Mouse (Mus musculus) midbrain, embryonic 16.5 days (tissue): ENCODE results near the gene Kcnk16. TPM values are rescaled to one million over a fixed set of nuclear protein-coding genes. Genes with fewer than 3 reads are reported as not detected.
A peak's percentile ranks its signal among the peaks of the same experiment; 100 is the strongest.

Experiments used
- ATAC-seq: fragments of 200-750 bp; cut with Nextera tagmentation; 2 replicates; pipeline ENCODE4 v1.8.0; 2017; ENCODE audit warnings: moderate TSS enrichment
- H3K27ac ChIP-seq: fragments of 300-500 bp; sonication (generic); 2 replicates; pipeline ENCODE4 v1.5.1; 2014; ENCODE audit warnings: mild to moderate bottlenecking, low read length, mixed read lengths
- H3K27me3 ChIP-seq: fragments of 300-500 bp; sonication (generic); 2 replicates; pipeline ENCODE4 v1.6.1; 2014; ENCODE audit warnings: low read depth, low read length, mixed read lengths; ENCODE audit not compliant: control insufficient read depth, insufficient read depth
- H3K36me3 ChIP-seq: fragments of 300-500 bp; sonication (generic); 2 replicates; pipeline ENCODE4 v1.6.1; 2014; ENCODE audit warnings: mild to moderate bottlenecking, low read length, moderate library complexity, mixed read lengths; ENCODE audit not compliant: control insufficient read depth, insufficient read depth
- H3K4me1 ChIP-seq: fragments of 300-500 bp; sonication (generic); 2 replicates; pipeline ENCODE4 v1.6.1; 2014; ENCODE audit warnings: mild to moderate bottlenecking, low read length, mixed read lengths; ENCODE audit not compliant: control insufficient read depth, insufficient read depth
- H3K4me2 ChIP-seq: fragments of 300-500 bp; sonication (generic); 2 replicates; pipeline ENCODE4 v1.6.1; 2014; ENCODE audit warnings: mild to moderate bottlenecking, low read length, mixed read lengths
- H3K4me3 ChIP-seq: fragments of 300-500 bp; sonication (generic); 2 replicates; pipeline ENCODE4 v1.5.1; 2014; ENCODE audit warnings: low read depth, mild to moderate bottlenecking, low read length, moderate library complexity, mixed read lengths
- H3K9ac ChIP-seq: fragments of 300-500 bp; sonication (generic); 2 replicates; pipeline ENCODE4 v1.6.1; 2014; ENCODE audit warnings: low read depth, low read length, mixed read lengths
- H3K9me3 ChIP-seq: fragments of 300-500 bp; sonication (generic); replicated peaks from 2 replicates; pipeline ENCODE4 v1.6.1; 2014; ENCODE audit warnings: mild to moderate bottlenecking, low read length, mixed read lengths; ENCODE audit not compliant: control insufficient read depth, poor library complexity, severe bottlenecking
- WGBS: fragments of 180-500 bp; shearing (Covaris S2); extraction: QIAGEN DNeasy Blood & Tissue Kit; methylation state at CpG from one replicate; pipeline ENCODE4 v1.1.7; 2014; 5-methylcytosine and 5-hydroxymethylcytosine counted together
- polyA plus RNA-seq: library from polyadenylated mRNA; unstranded; fragments of >200 nt; fragmentation: Nextera tagmentation; extraction: Ambion mirVana; gene quantifications from 2 replicates; pipeline ENCODE4 v1.2.1, GENCODE M21; 2015

The Kcnk16 gene
- polyA plus RNA-seq, 1 experiment from 2014 or later: not detected

GRCm38 (mm10) chr14:20262346-20262745, 6.7 kb downstream of the Kcnk16 start:
- WGBS: 76% methylated on average over 4 of the region's 4 CpGs
- Histone ChIP-seq H3K4me1 (no peaks in the 10 kb centered on the region), H3K9ac (no peak overlapping the region), H3K4me2 (no peak overlapping the region), H3K4me3 (no peak overlapping the region), H3K36me3 (no peaks in the 10 kb centered on the region), H3K27me3 (no peaks in the 10 kb centered on the region), H3K27ac (no peak overlapping the region), H3K9me3 (no peaks in the 10 kb centered on the region)
- no peak for ATAC-seq

- no peak overlapping the region for H3K9ac ChIP-seq
- no peak overlapping the region for H3K4me3 ChIP-seq
- no peaks in the 10 kb centered on the region for H3K27me3 ChIP-seq
- 54% methylated on average over 8 of the region's 8 CpGs for WGBS
- peak; percentile 88 for ATAC-seq
- H3K36me3 ChIP-seq: no peaks in the 10 kb centered on the region
- H3K27ac ChIP-seq: no peak overlapping the region
- H3K9me3 ChIP-seq: no peaks in the 10 kb centered on the region
- H3K4me2 ChIP-seq: no peak overlapping the region
- no peaks in the 10 kb centered on the region for H3K4me1 ChIP-seq
Observed at GRCm38 (mm10) chr14:20258185-20259113, 10.6 kb downstream of the Kcnk16 start.

DNA sequence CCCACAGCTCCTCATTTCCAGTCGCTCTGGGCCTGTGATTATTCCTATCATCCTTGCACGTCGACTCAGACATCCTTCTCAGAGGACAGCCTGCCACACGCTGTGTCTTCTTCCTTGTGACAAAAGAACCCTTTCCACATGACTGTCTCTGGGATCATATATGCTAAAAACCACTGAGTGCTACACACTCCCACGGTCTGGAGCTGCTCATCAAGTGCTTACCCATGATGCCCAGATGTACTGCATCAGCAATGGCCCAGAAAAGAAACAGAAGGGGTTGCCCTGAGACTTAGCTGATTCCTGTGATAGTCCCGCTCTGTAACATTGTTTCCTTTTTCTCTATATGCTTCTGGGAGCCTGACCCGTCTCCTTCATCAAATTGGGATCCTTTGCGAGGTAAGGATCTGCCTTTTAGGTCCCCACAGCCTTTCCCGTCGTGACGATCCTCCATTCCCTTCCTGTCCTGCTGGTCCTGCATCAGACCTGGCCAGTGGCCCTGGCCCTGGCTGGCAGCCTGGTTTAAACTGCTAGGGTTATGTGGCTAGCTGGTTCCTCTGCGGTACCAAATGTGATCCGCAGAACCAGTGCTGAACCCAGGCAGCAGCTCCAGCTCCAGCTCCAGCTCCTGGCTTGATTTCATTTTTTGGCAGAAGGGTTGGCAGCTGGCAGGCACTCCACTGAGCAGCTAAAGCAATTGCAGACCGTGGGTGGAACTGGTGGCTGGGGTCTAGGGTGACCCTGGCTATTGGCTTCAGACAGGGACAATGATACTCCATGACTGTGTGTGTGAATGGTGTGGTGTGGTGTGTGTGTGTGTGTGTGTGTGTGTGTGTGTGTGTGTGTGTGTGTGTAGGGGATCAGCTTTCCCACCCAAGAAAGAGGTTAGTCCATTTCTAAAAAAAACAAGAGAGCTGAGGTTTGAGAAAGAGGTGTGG, 18.5 kb downstream of the Kcnk16 start:
- H3K4me2 ChIP-seq: no peak overlapping the region
- H3K4me1 ChIP-seq: peaks cover 3% of the 10 kb centered on the region; the same call in 1 of the 2 replicates
- no peaks in the 10 kb centered on the region for H3K9me3 ChIP-seq
- no peak overlapping the region for H3K27ac ChIP-seq
- 51% methylated on average over 14 of the region's 14 CpGs for WGBS
- no peaks in the 10 kb centered on the region for H3K36me3 ChIP-seq
- H3K9ac ChIP-seq: no peak overlapping the region
- H3K27me3 ChIP-seq: no peaks in the 10 kb centered on the region
- ATAC-seq: no peak
- no peak overlapping the region for H3K4me3 ChIP-seq

DNA sequence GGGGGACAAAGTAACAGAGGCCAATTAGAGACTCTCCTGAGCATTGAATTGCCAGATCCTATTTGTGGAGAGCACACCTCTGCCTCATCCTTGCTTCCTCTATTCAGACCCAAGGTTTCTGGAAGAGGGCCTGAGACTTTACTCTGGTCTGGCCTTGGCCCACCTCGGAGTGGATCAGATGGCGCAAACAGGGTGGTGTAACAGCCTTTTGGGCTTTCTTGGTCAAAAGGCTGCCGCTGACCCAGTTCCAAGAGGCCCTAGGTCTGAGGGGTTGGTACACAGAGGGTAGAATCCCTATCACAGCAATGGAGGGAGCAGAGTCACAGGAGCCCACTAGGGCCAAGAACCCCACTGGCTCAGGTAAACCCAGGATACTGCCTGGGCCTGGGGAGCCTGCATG, 21.0 kb downstream of the Kcnk16 start:
- Histone ChIP-seq H3K4me3 (no peak overlapping the region), H3K27me3 (no peaks in the 10 kb centered on the region), H3K4me2 (no peak overlapping the region), H3K9ac (no peak overlapping the region), H3K27ac (no peak overlapping the region), H3K4me1 (peaks cover 3% of the 10 kb centered on the region; the same call in 1 of the 2 replicates), H3K9me3 (no peaks in the 10 kb centered on the region), H3K36me3 (no peaks in the 10 kb centered on the region)
- WGBS: 96% methylated on average over 3 of the region's 3 CpGs
- ATAC-seq: no peak

DNA sequence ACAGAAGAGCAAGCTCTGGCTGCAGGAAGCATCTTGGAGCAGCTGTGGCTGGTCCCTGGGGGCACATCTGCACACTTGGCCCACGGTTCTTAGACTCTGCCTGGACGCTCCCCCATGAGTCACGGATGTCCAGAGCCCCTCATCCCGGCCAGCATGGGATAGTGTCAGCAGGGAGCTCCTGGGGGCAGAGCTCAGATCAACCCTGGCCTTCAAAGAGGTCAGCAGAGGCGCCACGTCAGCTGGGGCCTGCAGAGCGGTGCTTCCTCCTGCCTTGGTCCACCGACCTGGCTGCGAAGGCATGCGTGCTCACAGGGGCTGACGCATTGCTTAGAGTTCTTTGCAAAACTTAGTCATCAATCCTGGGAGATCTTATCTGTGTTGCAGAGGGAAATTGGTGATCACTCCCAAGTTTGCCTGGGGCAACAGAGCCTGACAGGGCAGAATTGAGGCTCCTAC, 22.2 kb downstream of the Kcnk16 start:
- Histone ChIP-seq H3K9me3 (no peaks in the 10 kb centered on the region), H3K27ac (no peak overlapping the region), H3K4me3 (no peak overlapping the region), H3K9ac (no peak overlapping the region), H3K4me1 (peaks cover 3% of the 10 kb centered on the region; the same call in 1 of the 2 replicates), H3K36me3 (no peaks in the 10 kb centered on the region), H3K27me3 (no peaks in the 10 kb centered on the region), H3K4me2 (no peak overlapping the region)
- ATAC-seq: no peak
- WGBS: 69% methylated on average over 11 of the region's 11 CpGs

DNA sequence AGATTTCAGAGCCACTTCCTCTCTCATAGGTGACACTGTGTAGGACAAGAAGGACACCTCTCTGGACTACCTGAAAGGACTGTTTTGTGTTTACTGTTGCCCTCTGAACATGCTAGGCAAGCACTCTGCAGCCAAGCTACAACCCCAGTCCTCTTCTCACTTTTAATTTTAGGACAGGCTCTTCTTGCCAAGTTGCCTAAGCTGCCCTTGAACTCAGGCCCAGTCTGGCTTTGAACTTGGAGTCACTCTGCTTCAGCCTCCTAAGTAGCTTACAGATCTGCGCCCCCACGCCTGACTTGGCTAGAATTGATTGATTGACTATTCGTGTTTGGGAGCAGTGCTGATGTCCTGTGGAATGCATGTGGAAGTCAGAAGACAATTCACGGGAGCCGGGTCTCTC, 23.1 kb downstream of the Kcnk16 start:
- no peak for ATAC-seq
- H3K36me3 ChIP-seq: no peaks in the 10 kb centered on the region
- H3K9me3 ChIP-seq: no peaks in the 10 kb centered on the region
- H3K27ac ChIP-seq: no peak overlapping the region
- H3K4me2 ChIP-seq: no peak overlapping the region
- H3K27me3 ChIP-seq: no peaks in the 10 kb centered on the region
- H3K4me3 ChIP-seq: no peak overlapping the region
- peaks cover 3% of the 10 kb centered on the region; the same call in 1 of the 2 replicates for H3K4me1 ChIP-seq
- 84% methylated on average over 5 of the region's 5 CpGs for WGBS
- no peak overlapping the region for H3K9ac ChIP-seq

DNA sequence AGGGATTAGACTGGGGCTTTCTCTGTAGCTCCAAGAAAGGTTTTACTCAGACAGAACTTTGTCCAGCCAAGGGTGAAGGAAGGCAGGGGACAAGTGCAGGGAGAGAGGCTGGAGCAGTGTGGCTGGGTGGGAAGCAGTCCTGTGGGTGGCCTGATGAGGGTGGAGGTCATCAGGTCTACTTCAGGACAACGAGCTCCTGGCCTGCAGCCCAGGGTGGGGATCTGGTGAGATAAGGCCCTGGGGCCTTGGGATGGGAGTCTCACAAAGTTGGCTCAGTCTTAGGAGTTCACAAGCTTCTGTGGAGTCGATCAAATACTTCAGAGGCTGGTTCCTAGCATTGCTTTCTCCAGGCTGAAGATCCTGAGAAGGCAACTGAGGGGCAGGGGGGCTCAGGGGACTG, 23.7 kb downstream of the Kcnk16 start:
- WGBS: 68% methylated on average over 2 of the region's 2 CpGs
- no peak overlapping the region for H3K9ac ChIP-seq

GRCm38 (mm10) chr14:20243158-20243557, 25.8 kb downstream of the Kcnk16 start:
- H3K27me3 ChIP-seq: no peaks in the 10 kb centered on the region
- no peak overlapping the region for H3K9ac ChIP-seq
- H3K36me3 ChIP-seq: no peaks in the 10 kb centered on the region
- no peak overlapping the region for H3K27ac ChIP-seq
- WGBS: 84% methylated on average over 3 of the region's 3 CpGs
- no peaks in the 10 kb centered on the region for H3K9me3 ChIP-seq
- H3K4me1 ChIP-seq: no peaks in the 10 kb centered on the region
- H3K4me3 ChIP-seq: no peak overlapping the region
- no peak overlapping the region for H3K4me2 ChIP-seq
- no peak for ATAC-seq

More for the DNA sequence above, 23.7 kb downstream of the Kcnk16 start:
- H3K4me1 ChIP-seq: peaks cover 3% of the 10 kb centered on the region; the same call in 1 of the 2 replicates
- H3K4me3 ChIP-seq: no peak overlapping the region
- no peaks in the 10 kb centered on the region for H3K36me3 ChIP-seq
- H3K27me3 ChIP-seq: no peaks in the 10 kb centered on the region
- H3K4me2 ChIP-seq: no peak overlapping the region
- no peaks in the 10 kb centered on the region for H3K9me3 ChIP-seq
- H3K27ac ChIP-seq: no peak overlapping the region
- ATAC-seq: no peak
